ENCODE assay signal across 16 mouse cellular contexts in the genomic region with DNA sequence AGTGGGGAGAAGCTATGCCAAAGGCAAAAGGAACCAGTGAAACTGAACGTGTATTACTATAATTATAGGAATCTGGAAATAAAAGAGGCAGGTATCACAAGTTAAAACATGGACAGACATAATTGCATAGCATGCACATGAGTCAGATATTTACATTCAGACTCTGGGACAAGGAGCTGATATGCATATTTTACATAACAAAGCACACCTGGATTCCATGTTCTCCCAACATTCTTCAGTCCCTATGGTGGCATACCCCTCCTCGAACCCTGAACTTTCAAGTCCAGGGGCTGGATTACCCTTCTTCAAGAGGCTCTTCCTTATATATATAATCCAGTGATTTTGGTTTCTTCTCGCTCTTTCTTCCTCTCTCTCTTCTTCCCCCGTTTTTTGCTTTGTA.
"Had no signal": no experiment of that assay in that cellular context is flagged by ENCODE, and none has a peak within 500 bp of the region (broad histone marks: within the 10 kb centered on the region; RNA-seq: fewer than 3 reads in every experiment).

No protein-coding gene starts in this region.

- H3K36me3 ChIP-seq: neural tube, embryonic 12.5 days; neural tube, embryonic 13.5 days; neural tube, embryonic 15.5 days; stomach, embryonic 15.5 days had no signal

- H3K27ac ChIP-seq: neural tube, embryonic 12.5 days; neural tube, embryonic 13.5 days; neural tube, embryonic 15.5 days; stomach, embryonic 15.5 days; stomach, postnatal 0 days had no signal

- H3K4me1 ChIP-seq: neural tube, embryonic 12.5 days; neural tube, embryonic 13.5 days; neural tube, embryonic 15.5 days; stomach, embryonic 15.5 days had no signal

- H3K27me3 ChIP-seq: neural tube, embryonic 12.5 days; neural tube, embryonic 13.5 days; neural tube, embryonic 15.5 days; stomach, embryonic 15.5 days had no signal

- H3K9me3 ChIP-seq: neural tube, embryonic 12.5 days; neural tube, embryonic 13.5 days; neural tube, embryonic 15.5 days; stomach, embryonic 15.5 days had no signal

- DNase-seq: retina, postnatal 1 day; right cerebral cortex, adult 18-20 months; right cerebral cortex, postnatal 25 days; right cerebral cortex, postnatal 4 days; spleen, adult 18-20 months; thymus, adult 18-20 months; thymus, adult 2 months; thymus, postnatal 14 days; thymus, postnatal 25 days; thymus, postnatal 36 days; thymus, postnatal 4 days had no signal

- H3K4me3 ChIP-seq: neural tube, embryonic 12.5 days; neural tube, embryonic 13.5 days; neural tube, embryonic 15.5 days; stomach, embryonic 15.5 days had no signal
